Mouse (Mus musculus): ENCODE data around the gene Ssh3. TPM values are rescaled to one million over a fixed set of nuclear protein-coding genes. Genes with fewer than 3 reads are reported as not detected.

Gene Ssh3
- polyA plus RNA-seq, 1 experiment: 0.17 TPM

DNA sequence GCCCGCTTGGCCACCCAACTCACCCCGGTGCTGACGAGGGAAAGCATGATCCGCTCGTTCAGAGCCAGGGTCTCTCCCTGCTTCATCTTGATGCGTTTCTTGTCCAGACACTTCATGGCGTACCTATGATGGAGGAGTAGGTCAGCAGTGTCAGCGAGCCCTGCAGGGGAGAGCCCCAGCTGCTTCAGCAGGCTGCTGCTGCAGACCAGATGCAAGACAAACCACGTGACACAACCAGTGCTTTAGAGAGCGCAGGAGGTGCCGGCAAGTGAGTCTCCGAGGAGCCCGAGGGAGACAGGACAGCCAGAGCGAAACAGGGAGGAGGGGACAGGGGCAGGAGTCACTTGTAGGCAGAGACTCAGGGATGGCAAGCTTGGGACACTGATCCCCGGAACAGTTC lies 21.8 kb upstream of the Ssh3 start:
- TF ChIP-seq MYOG (IDR thresholded peaks at IDR 0.05; ENCODE audit: control insufficient read depth in 1 of 3, insufficient read depth in 1 of 3, insufficient read length in 2 of 3, low read depth in 2 of 3) (no peak), USF1 (IDR thresholded peaks at IDR 0.05; ENCODE audit: low read depth) (no peak), SRF (IDR thresholded peaks at IDR 0.05; ENCODE audit: control insufficient read depth, insufficient read length, low read depth) (no peak), POLR2A (IDR thresholded peaks at IDR 0.05; ENCODE audit: insufficient read length, low read depth) (no peak), REST (IDR thresholded peaks at IDR 0.05; ENCODE audit: insufficient read depth, insufficient read length) (no peak), TCF12 (IDR thresholded peaks at IDR 0.05; ENCODE audit: insufficient read depth, poor library complexity, severe bottlenecking) (no peak), TCF3 (IDR thresholded peaks at IDR 0.05; ENCODE audit: insufficient read length, low read depth) (no peak), MYOD1 (IDR thresholded peaks at IDR 0.05; ENCODE audit: control insufficient read depth in 1 of 3, insufficient read length in 2 of 3, low read depth in 2 of 3) (no peak), MAX (IDR thresholded peaks at IDR 0.05; ENCODE audit: low read depth) (no peak)
- H3K4me2 ChIP-seq (ENCODE audit: low read depth): no peak overlapping the region
- peaks cover 4% of the 10 kb centered on the region for H3K79me2 ChIP-seq (ENCODE audit: control insufficient read depth, insufficient read depth)
- peaks cover 20% of the 10 kb centered on the region for H3K36me3 ChIP-seq (ENCODE audit: control insufficient read depth, insufficient read depth)
- H3ac ChIP-seq (ENCODE audit: control insufficient read depth, insufficient read length): no peak overlapping the region
- H3K27me3 ChIP-seq (ENCODE audit: control insufficient read depth, insufficient read depth, insufficient read length): no peaks in the 10 kb centered on the region
- H3K4me3 ChIP-seq: no peak overlapping the region

DNA sequence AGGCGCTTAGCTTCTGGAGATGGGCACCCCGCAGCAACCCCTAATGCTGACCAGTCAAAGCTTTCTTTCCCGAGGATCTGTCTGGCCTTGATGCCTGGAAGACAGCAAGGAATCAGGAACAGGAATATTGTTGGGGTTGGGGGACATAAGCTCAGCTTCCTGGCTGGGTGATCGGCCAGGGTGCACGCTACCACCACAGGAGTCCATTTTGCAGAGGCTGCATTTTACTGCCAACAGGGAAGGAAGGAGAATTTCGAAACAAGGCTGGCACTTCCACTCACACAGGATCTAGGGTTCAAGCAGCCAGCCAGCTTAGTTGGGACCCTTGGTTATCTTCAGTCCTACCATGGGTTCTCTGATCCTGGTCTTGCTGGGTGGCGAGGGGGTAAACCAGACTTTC lies 14.7 kb upstream of the Ssh3 start:
- no peaks in the 10 kb centered on the region for H3K27me3 ChIP-seq (ENCODE audit: control insufficient read depth, insufficient read depth, insufficient read length)
- no peak overlapping the region for H3ac ChIP-seq (ENCODE audit: control insufficient read depth, insufficient read length)

DNA sequence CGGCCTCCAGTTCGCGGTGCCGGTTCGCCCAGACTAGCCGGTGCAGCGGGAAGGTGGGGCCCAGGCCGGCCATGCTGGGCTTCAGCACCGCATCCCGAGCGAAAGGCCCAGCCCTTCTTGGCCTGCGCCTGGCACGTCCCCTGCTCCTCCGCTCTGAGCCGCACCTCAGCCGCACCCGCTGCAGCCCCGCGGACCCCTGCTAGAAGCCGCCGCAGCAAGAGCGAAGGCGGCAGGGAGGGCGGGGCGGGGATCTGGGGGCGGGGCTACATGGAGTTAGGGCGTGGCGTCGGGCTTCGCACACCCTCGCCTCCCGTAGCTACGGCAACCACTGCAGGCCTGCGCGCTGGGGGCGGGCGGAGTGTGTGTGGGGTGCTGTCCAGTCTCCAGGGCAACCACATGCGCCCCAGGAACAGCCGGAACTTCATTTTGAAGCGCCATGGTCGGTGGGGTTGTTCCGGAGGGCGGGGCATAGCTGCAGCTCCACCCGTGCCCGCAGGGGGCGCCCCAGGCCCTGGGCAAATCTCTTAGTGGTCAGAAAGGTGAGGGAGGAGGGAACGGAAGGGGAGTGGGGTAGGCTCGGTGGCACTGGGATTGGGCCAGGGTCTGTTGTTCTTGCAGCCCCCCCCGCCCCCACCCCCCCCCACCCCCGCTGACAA lies 14.0 kb upstream of the Ssh3 start, which contains the start of gene Ankrd13d:
Gene Ankrd13d (minus strand): TSS at position 240 of the 656 bp plus-strand sequence.
- H3K79me2 ChIP-seq (ENCODE audit: control insufficient read depth, insufficient read depth): no peaks in the 10 kb centered on the region
- no peak within 1 kb of the TSS for H3ac ChIP-seq (ENCODE audit: control insufficient read depth, insufficient read length)

More for the DNA sequence above, 14.7 kb upstream of the Ssh3 start:
- Histone ChIP-seq H3K79me2 (ENCODE audit: control insufficient read depth, insufficient read depth) (no peaks in the 10 kb centered on the region), H3K4me2 (ENCODE audit: low read depth) (peak overlapping the region; percentile 5), H3K36me3 (ENCODE audit: control insufficient read depth, insufficient read depth) (peaks cover 3% of the 10 kb centered on the region), H3K4me3 (peak overlapping the region; percentile 18)
- TF ChIP-seq TCF12 (IDR thresholded peaks at IDR 0.05; ENCODE audit: insufficient read depth, poor library complexity, severe bottlenecking) (no peak), SRF (IDR thresholded peaks at IDR 0.05; ENCODE audit: control insufficient read depth, insufficient read length, low read depth) (no peak), MYOD1 (IDR thresholded peaks at IDR 0.05; ENCODE audit: control insufficient read depth in 1 of 3, insufficient read length in 2 of 3, low read depth in 2 of 3) (no peak), POLR2AphosphoS2 (IDR thresholded peaks at IDR 0.05; ENCODE audit: insufficient read length, low read depth) (no peak), TCF3 (IDR thresholded peaks at IDR 0.05; ENCODE audit: insufficient read length, low read depth) (no peak), REST (IDR thresholded peaks at IDR 0.05; ENCODE audit: insufficient read depth, insufficient read length) (no peak), MYOG (IDR thresholded peaks at IDR 0.05; ENCODE audit: control insufficient read depth in 1 of 3, insufficient read depth in 1 of 3, insufficient read length in 2 of 3, low read depth in 2 of 3) (no peak), USF1 (IDR thresholded peaks at IDR 0.05; ENCODE audit: low read depth) (no peak), POLR2A (IDR thresholded peaks at IDR 0.05; ENCODE audit: insufficient read length, low read depth) (no peak), CEBPB (IDR thresholded peaks at IDR 0.05; ENCODE audit: insufficient read depth, poor library complexity, severe bottlenecking) (no peak), MAX (IDR thresholded peaks at IDR 0.05; ENCODE audit: low read depth) (no peak), E2F4 (IDR thresholded peaks at IDR 0.05; ENCODE audit: insufficient read depth) (no peak)

DNA sequence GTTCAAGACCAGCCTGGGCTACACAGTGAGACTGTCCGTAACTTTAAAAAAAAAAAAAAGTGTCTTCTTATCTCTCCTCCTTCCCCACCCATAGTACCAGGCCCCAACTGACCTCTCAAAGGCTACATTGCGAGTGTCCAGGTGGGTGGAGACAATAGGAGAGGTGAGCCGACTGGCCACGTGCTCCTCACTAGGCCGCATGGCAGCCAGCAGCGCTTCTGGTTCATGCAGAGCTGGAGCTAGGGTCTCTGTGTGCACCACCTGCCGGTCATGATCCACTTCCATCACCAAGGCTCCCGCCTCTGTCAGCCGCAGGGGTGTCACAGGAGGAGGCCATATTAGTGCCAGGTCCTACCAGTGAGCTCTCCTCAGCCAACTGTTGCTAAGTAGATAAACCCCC lies 11.4 kb upstream of the Ssh3 start:
- no peaks in the 10 kb centered on the region for H3K36me3 ChIP-seq (ENCODE audit: control insufficient read depth, insufficient read depth)
- H3K79me2 ChIP-seq (ENCODE audit: control insufficient read depth, insufficient read depth): no peaks in the 10 kb centered on the region
- no peaks in the 10 kb centered on the region for H3K27me3 ChIP-seq (ENCODE audit: control insufficient read depth, insufficient read depth, insufficient read length)
- H3K4me3 ChIP-seq: no peak overlapping the region
- TF ChIP-seq MYOD1 (IDR thresholded peaks at IDR 0.05; ENCODE audit: control insufficient read depth in 1 of 3, insufficient read length in 2 of 3, low read depth in 2 of 3): no peak
- TF ChIP-seq TCF3 (IDR thresholded peaks at IDR 0.05; ENCODE audit: insufficient read length, low read depth): no peak
- TF ChIP-seq MYOG (IDR thresholded peaks at IDR 0.05; ENCODE audit: control insufficient read depth in 1 of 3, insufficient read depth in 1 of 3, insufficient read length in 2 of 3, low read depth in 2 of 3): no peak
- TF ChIP-seq POLR2AphosphoS2 (IDR thresholded peaks at IDR 0.05; ENCODE audit: insufficient read length, low read depth): no peak
- TF ChIP-seq CEBPB (IDR thresholded peaks at IDR 0.05; ENCODE audit: insufficient read depth, poor library complexity, severe bottlenecking): no peak
- no peak for TF ChIP-seq REST (IDR thresholded peaks at IDR 0.05; ENCODE audit: insufficient read depth, insufficient read length)
- TF ChIP-seq USF1 (IDR thresholded peaks at IDR 0.05; ENCODE audit: low read depth): no peak
- TF ChIP-seq POLR2A (IDR thresholded peaks at IDR 0.05; ENCODE audit: insufficient read length, low read depth): no peak
- no peak for TF ChIP-seq MAX (IDR thresholded peaks at IDR 0.05; ENCODE audit: low read depth)
- no peak for TF ChIP-seq E2F4 (IDR thresholded peaks at IDR 0.05; ENCODE audit: insufficient read depth)
- no peak for TF ChIP-seq TCF12 (IDR thresholded peaks at IDR 0.05; ENCODE audit: insufficient read depth, poor library complexity, severe bottlenecking)
- no peak for TF ChIP-seq SRF (IDR thresholded peaks at IDR 0.05; ENCODE audit: control insufficient read depth, insufficient read length, low read depth)
- no peak overlapping the region for H3ac ChIP-seq (ENCODE audit: control insufficient read depth, insufficient read length)
- H3K4me2 ChIP-seq (ENCODE audit: low read depth): no peak overlapping the region

More for the DNA sequence above, 14.0 kb upstream of the Ssh3 start, which contains the start of gene Ankrd13d:
- H3K27me3 ChIP-seq (ENCODE audit: control insufficient read depth, insufficient read depth, insufficient read length): no peaks in the 10 kb centered on the region
- no peaks in the 10 kb centered on the region for H3K36me3 ChIP-seq (ENCODE audit: control insufficient read depth, insufficient read depth)
- TF ChIP-seq TCF12 (IDR thresholded peaks at IDR 0.05; ENCODE audit: insufficient read depth, poor library complexity, severe bottlenecking) (no peak), USF1 (IDR thresholded peaks at IDR 0.05; ENCODE audit: low read depth) (no peak), MAX (IDR thresholded peaks at IDR 0.05; ENCODE audit: low read depth) (no peak), MYOD1 (IDR thresholded peaks at IDR 0.05; ENCODE audit: control insufficient read depth in 1 of 3, insufficient read length in 2 of 3, low read depth in 2 of 3) (no peak), SRF (IDR thresholded peaks at IDR 0.05; ENCODE audit: control insufficient read depth, insufficient read length, low read depth) (no peak), POLR2AphosphoS2 (IDR thresholded peaks at IDR 0.05; ENCODE audit: insufficient read length, low read depth) (peak; percentile 16), E2F4 (IDR thresholded peaks at IDR 0.05; ENCODE audit: insufficient read depth) (no peak), REST (IDR thresholded peaks at IDR 0.05; ENCODE audit: insufficient read depth, insufficient read length) (no peak), MYOG (IDR thresholded peaks at IDR 0.05; ENCODE audit: control insufficient read depth in 1 of 3, insufficient read depth in 1 of 3, insufficient read length in 2 of 3, low read depth in 2 of 3) (peak in 1 of 3 experiments; percentile 26), TCF3 (IDR thresholded peaks at IDR 0.05; ENCODE audit: insufficient read length, low read depth) (no peak), CEBPB (IDR thresholded peaks at IDR 0.05; ENCODE audit: insufficient read depth, poor library complexity, severe bottlenecking) (no peak), POLR2A (IDR thresholded peaks at IDR 0.05; ENCODE audit: insufficient read length, low read depth) (peak; percentile 19)
- H3K4me2 ChIP-seq (ENCODE audit: low read depth): peak within 1 kb of the TSS; percentile 19
- peak within 1 kb of the TSS; percentile 18 for H3K4me3 ChIP-seq

Data from myocyte (in vitro differentiated cells).